Mouse (Mus musculus): ENCODE measurements at regions not wholly inside any gene's neighbourhood (a gene's known extent, or its start where the extent isn't known, plus 50 kb on each side); places are given as distances from the start of the nearest gene placed in this dataset.

GRCm38 (mm10) chr7:71425982-71426381 lies 74.7 kb upstream of the Gm10295 start:
- DNase-seq (ENCODE audit: low spot score): peak; percentile 36
- 38% methylated on average over 2 of the region's 2 CpGs for WGBS
- no peaks in the 10 kb centered on the region for H3K9me3 ChIP-seq (replicated peaks)
- no peak overlapping the region for H3K4me3 ChIP-seq
- H3K36me3 ChIP-seq: no peaks in the 10 kb centered on the region
- H3K27ac ChIP-seq: no peak overlapping the region
- H3K4me1 ChIP-seq: peaks cover 8% of the 10 kb centered on the region
- H3K27me3 ChIP-seq (ENCODE audit: low read depth, poor library complexity, severe bottlenecking): no peaks in the 10 kb centered on the region

- no peaks in the 10 kb centered on the region for H3K36me3 ChIP-seq
- DNase-seq (ENCODE audit: low spot score): no peak
- no peaks in the 10 kb centered on the region for H3K9me3 ChIP-seq (replicated peaks)
- 87% methylated on average over 5 of the region's 5 CpGs for WGBS
- H3K27ac ChIP-seq: no peak overlapping the region
- H3K4me1 ChIP-seq: no peaks in the 10 kb centered on the region
- H3K4me3 ChIP-seq: no peak overlapping the region
- H3K27me3 ChIP-seq (ENCODE audit: low read depth, poor library complexity, severe bottlenecking): no peaks in the 10 kb centered on the region
Measured at GRCm38 (mm10) chr7:71419261-71419660, 68.0 kb upstream of the Gm10295 start.

DNA sequence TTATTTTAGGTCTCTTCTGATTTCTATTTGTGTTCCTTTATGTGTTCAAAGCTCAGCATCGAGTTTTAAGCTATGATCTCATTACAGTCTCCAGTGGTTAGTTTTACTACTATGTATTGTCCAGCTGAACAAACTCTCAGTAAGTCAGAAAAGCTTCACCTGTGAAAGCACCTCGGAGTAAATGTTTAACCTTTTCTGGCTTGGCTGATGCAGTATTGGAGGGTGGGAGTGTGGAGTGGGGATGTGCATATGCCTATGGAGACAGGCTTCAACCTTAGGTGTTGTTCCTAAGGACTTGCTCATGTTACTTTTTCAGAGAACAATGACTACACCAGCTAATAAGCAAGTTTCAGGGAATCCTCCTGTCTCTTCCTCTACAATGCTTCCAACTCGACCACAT lies 67.6 kb upstream of the Gm10295 start:
- Histone ChIP-seq H3K36me3 (no peaks in the 10 kb centered on the region), H3K27me3 (ENCODE audit: low read depth, poor library complexity, severe bottlenecking) (no peaks in the 10 kb centered on the region), H3K9me3 (replicated peaks) (no peaks in the 10 kb centered on the region), H3K4me1 (no peaks in the 10 kb centered on the region), H3K4me3 (no peak overlapping the region), H3K27ac (no peak overlapping the region)
- 75% methylated on average over 3 of the region's 3 CpGs for WGBS
- no peak for DNase-seq (ENCODE audit: low spot score)

GRCm38 (mm10) chr7:71414756-71415155 lies 63.5 kb upstream of the Gm10295 start:
- peaks cover 9% of the 10 kb centered on the region; the same call in 1 of the 2 replicates for H3K27me3 ChIP-seq (ENCODE audit: low read depth, poor library complexity, severe bottlenecking)
- WGBS: 61% methylated on average over 2 of the region's 2 CpGs
- no peak overlapping the region for H3K27ac ChIP-seq
- H3K36me3 ChIP-seq: no peaks in the 10 kb centered on the region
- H3K4me3 ChIP-seq: no peak overlapping the region
- H3K4me1 ChIP-seq: peaks cover 11% of the 10 kb centered on the region
- H3K9me3 ChIP-seq (replicated peaks): no peaks in the 10 kb centered on the region
- no peak for DNase-seq (ENCODE audit: low spot score)

GRCm38 (mm10) chr7:71413121-71413520 lies 61.8 kb upstream of the Gm10295 start:
- Histone ChIP-seq H3K4me3 (no peak overlapping the region), H3K4me1 (peaks cover 11% of the 10 kb centered on the region), H3K36me3 (no peaks in the 10 kb centered on the region), H3K9me3 (replicated peaks) (no peaks in the 10 kb centered on the region), H3K27me3 (ENCODE audit: low read depth, poor library complexity, severe bottlenecking) (peaks cover 21% of the 10 kb centered on the region; the same call in 1 of the 2 replicates), H3K27ac (no peak overlapping the region)
- DNase-seq (ENCODE audit: low spot score): no peak
- WGBS: 91% methylated on average over 6 of the region's 6 CpGs

GRCm38 (mm10) chr7:71412079-71412478 lies 60.8 kb upstream of the Gm10295 start:
- Histone ChIP-seq H3K36me3 (no peaks in the 10 kb centered on the region), H3K27ac (no peak overlapping the region), H3K4me1 (peaks cover 11% of the 10 kb centered on the region), H3K4me3 (peak overlapping the region; percentile 44), H3K9me3 (replicated peaks) (no peaks in the 10 kb centered on the region), H3K27me3 (ENCODE audit: low read depth, poor library complexity, severe bottlenecking) (peaks cover 22% of the 10 kb centered on the region; the same call in 1 of the 2 replicates)
- 9% methylated on average over 12 of the region's 12 CpGs for WGBS
- DNase-seq (ENCODE audit: low spot score): peak; percentile 87

GRCm38 (mm10) chr7:71411293-71412011 lies 60.2 kb upstream of the Gm10295 start:
- Histone ChIP-seq H3K36me3 (no peaks in the 10 kb centered on the region), H3K27me3 (ENCODE audit: low read depth, poor library complexity, severe bottlenecking) (peaks cover 22% of the 10 kb centered on the region; the same call in 1 of the 2 replicates), H3K27ac (peak overlapping the region; percentile 70), H3K9me3 (replicated peaks) (no peaks in the 10 kb centered on the region), H3K4me3 (peak overlapping the region; percentile 44), H3K4me1 (peaks cover 12% of the 10 kb centered on the region)
- DNase-seq (ENCODE audit: low spot score): peak; percentile 57
- WGBS: 16% methylated on average over 14 of the region's 14 CpGs

DNA sequence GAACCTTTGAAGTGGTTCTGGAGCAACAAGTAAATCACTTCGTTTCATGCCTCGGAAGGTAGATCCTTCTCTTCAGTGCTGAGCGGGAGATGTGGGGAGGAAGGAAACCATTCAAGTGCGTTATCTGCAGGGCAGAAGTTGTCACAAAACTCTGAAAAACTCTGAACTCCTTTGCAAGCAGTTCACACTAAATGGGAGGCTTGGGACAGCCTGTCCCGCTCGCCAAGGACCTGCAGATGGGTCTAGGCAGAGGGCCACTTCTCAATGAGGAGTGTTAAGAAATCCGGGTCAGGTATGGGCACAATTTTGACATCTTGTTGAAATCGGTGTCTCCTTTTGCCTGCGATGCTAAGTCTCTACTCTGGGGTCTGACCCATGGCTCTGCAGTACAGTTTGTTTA lies 58.6 kb upstream of the Gm10295 start:
- H3K4me3 ChIP-seq: no peak overlapping the region
- H3K27ac ChIP-seq: no peak overlapping the region
- H3K4me1 ChIP-seq: peaks cover 13% of the 10 kb centered on the region
- no peak for DNase-seq (ENCODE audit: low spot score)
- H3K27me3 ChIP-seq (ENCODE audit: low read depth, poor library complexity, severe bottlenecking): peaks cover 22% of the 10 kb centered on the region; the same call in 1 of the 2 replicates
- H3K36me3 ChIP-seq: no peaks in the 10 kb centered on the region
- no peaks in the 10 kb centered on the region for H3K9me3 ChIP-seq (replicated peaks)
- WGBS: 74% methylated on average over 9 of the region's 9 CpGs

DNA sequence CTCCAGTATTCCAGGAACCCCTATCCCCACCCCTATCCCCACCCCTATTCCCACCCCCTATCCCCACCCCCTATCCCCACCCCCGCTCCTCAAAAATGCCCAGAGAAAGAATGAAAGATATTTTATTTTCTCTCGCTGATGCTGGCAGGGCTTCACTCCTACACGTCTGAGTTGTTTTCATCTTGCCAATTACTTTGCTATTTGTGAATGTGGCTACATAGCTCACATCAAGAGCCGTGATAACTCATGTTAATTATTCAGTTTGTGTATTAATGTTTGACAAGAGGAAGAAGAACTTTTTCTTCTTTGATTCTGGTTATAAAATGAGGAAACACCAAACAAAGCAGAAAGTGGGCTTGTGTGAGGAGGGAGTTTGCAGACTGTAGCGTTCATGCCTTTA lies 57.8 kb upstream of the Gm10295 start:
- DNase-seq (ENCODE audit: low spot score): no peak
- Histone ChIP-seq H3K27ac (no peak overlapping the region), H3K9me3 (replicated peaks) (no peaks in the 10 kb centered on the region), H3K36me3 (no peaks in the 10 kb centered on the region), H3K4me1 (peaks cover 13% of the 10 kb centered on the region), H3K4me3 (no peak overlapping the region), H3K27me3 (ENCODE audit: low read depth, poor library complexity, severe bottlenecking) (peaks cover 22% of the 10 kb centered on the region; the same call in 1 of the 2 replicates)
- 71% methylated on average over 5 of the region's 5 CpGs for WGBS

- no peak overlapping the region for H3K4me3 ChIP-seq
- WGBS: 92% methylated on average over 8 of the region's 8 CpGs
- H3K36me3 ChIP-seq: no peaks in the 10 kb centered on the region
- no peak overlapping the region for H3K27ac ChIP-seq
- H3K4me1 ChIP-seq: peaks cover 4% of the 10 kb centered on the region
- peaks cover 34% of the 10 kb centered on the region for H3K27me3 ChIP-seq (ENCODE audit: low read depth, poor library complexity, severe bottlenecking)
- H3K9me3 ChIP-seq (replicated peaks): no peaks in the 10 kb centered on the region
- no peak for DNase-seq (ENCODE audit: low spot score)
Measured at GRCm38 (mm10) chr7:71406283-71406682, 55.0 kb upstream of the Gm10295 start.
